Comparison of ENCODE assay signal across 1 mouse cellular context in genomic region chr5:137293839-137294743, GRCm38 (mm10).
A peak's percentile ranks its signal among the peaks of the same experiment; 100 is the strongest.
TF ChIP-seq lines count a peak whose summit lies in the region.

Ufsp1 (plus strand) TSS chr5:137294629.

TF ChIP-seq in CH12.LX, 34 proteins besides CTCF, POLR2A, EP300 and RAD21 (continued from another document):
- no peak for TF ChIP-seq IRF4 (IDR thresholded peaks at IDR 0.05; ENCODE audit: low read depth, low read length)
- no peak for TF ChIP-seq BHLHE40 (IDR thresholded peaks at IDR 0.05; ENCODE audit: low read depth, low read length)
- TF ChIP-seq ELF1 (IDR thresholded peaks at IDR 0.05; ENCODE audit: low read depth, low read length): peak; percentile 66; the same call in 1 of the 2 replicates
- no peak for TF ChIP-seq ZKSCAN1 (IDR thresholded peaks at IDR 0.05; ENCODE audit: borderline replicate concordance, low read depth, low read length)
- TF ChIP-seq GABPA (IDR thresholded peaks at IDR 0.05; ENCODE audit: insufficient replicate concordance, low read depth, low read length): no peak
- TF ChIP-seq MXI1 (IDR thresholded peaks at IDR 0.05; ENCODE audit: low read depth, low read length): peak; percentile 66; the same call in 1 of the 2 replicates
- TF ChIP-seq CHD2 (IDR thresholded peaks at IDR 0.05; ENCODE audit: low read length): no peak
- TF ChIP-seq TCF12 (IDR thresholded peaks at IDR 0.05; ENCODE audit: low read depth, low read length): peak; percentile 61; the same call in 1 of the 2 replicates
- TF ChIP-seq MAZ (IDR thresholded peaks at IDR 0.05; ENCODE audit: low read depth, low read length): no peak
- no peak for TF ChIP-seq JUND (conservative IDR thresholded peaks at IDR 0.05; ENCODE audit: low read depth, low read length)
- peak; percentile 86; the same call in 1 of the 2 replicates for TF ChIP-seq CHD1 (IDR thresholded peaks at IDR 0.05; ENCODE audit: low read depth, low read length)
